Mouse (Mus musculus) liver (tissue): ENCODE results near the gene Zfp560.
"Not testable (repeated sequence)": the region's sequence is repeated elsewhere in the genome, so short reads cannot be mapped to it uniquely, and the experiment has no call there.

ENCODE experiments used
- DNase-seq: peaks from one replicate; pipeline ENCODE4 v3.0.0-alpha.2; 2020; ENCODE audit warnings: mixed read lengths

Zfp560 gene

DNA sequence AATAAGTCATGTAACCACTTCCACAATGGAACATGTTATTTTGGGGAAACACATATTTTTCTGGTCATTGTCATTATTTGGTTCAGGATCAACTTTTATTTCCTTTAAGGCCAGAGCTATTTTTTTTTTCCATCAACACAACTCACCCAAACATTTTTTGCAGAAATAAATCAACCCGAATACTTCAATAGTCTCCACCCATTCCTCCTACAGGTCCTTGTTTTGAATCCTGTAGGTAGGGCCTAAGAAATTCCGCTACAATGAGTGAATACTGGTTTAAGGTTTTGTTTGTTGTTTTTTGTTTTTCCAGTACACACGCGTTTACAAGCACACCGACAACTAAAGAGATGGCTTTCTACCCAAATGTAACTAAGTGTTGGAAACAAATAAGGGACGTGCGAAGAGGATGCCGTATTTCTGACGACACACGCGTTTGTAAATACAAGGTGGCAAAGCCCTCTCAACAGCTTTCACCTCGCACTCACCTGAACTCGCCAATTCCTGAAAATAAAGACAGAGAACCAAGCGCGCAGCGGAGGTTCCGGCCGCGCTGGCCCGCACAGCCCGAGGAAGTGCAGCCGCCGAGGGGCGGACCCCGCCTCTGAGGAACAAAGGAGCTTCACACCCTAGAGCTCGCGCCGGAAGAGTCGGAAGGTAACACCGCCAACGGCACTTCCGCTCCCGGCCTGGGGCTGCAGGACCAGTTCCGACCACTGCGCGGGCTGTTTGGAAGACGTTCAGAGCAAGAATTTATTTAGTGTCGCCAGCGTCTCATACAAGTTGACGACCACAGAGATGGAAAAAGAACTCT, at the start of gene Zfp560:
Zfp560 (minus strand) TSS at position 646 of the 811 bp plus-strand sequence.
- peak; percentile 91 for DNase-seq

DNA sequence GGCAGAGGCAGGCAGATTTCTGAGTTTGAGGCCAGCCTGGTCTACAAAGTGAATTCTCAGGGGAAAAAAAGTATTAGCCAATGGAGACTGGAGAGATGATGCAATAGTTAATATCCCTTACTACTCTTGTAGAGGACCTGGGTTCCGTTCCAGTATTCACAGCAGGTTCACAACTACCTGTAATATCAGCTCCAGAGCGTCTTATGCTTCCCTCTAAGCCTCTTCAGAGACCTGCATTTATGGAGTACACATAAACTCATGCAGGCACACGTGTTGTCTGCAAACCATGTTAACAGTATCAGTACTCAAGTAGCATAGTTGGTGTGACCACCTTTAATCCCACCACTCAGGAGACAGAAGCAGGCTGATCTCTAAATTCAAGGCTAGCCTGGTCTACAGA, 45.0 kb upstream of the Zfp560 start:
- DNase-seq: no peak

DNA sequence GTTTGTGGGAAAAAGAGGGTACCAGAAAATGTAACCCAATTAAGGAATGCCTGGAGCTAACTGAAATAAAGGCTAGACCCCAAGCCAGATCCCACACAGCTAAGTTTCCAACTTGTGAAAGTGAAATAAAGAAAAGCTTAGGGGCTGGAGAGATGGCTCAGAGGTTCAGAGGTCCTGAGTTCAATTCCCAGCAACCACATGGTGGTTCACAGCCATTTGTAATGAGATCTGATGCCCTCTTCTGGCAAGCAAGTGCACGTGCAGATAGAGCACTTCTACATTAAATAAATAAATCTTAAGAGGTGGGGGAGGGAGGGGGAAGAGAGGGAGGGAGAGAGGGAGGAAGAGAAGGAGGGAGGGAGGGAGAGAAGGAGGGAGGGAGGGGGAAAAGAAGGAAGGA, 26.5 kb upstream of the Zfp560 start:
- DNase-seq: no peak

DNA sequence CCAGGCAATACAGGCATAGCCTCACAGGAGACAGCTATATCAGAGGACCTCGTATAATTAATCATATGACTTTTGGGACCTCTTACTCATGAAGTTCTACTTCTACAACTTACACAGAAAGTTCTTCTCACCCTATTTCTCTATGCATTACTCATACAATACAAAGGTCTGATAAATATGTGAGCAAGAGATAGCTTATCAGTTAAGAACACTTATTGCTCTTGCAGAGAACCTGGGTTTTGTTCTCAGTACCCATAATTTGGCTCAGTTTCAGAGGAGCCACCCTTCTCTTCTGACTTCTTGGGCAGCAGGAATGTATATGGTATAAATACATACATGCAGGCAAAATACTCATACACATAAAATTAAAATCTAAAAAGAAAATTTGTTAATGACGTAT, 24.3 kb upstream of the Zfp560 start:
- no peak for DNase-seq

DNA sequence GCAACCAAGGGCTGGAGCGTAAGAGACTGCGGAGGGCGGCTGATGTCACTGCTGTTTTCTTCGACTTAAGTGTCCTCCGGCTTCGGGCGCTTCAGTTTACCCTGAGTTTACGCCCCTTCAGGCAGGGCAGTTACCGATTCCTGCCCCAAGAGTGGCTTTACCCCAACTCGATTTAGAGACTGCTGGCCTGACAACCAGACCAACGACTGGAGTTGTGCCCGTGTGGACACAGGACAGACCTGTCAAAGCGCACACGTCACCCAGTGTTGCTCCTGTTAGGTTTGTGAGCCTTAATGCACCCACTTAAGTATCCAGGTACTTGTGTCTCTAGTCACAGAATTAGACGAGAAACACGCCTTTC, 346 bp upstream of the Zfp560 start:
- DNase-seq: no peak

DNA sequence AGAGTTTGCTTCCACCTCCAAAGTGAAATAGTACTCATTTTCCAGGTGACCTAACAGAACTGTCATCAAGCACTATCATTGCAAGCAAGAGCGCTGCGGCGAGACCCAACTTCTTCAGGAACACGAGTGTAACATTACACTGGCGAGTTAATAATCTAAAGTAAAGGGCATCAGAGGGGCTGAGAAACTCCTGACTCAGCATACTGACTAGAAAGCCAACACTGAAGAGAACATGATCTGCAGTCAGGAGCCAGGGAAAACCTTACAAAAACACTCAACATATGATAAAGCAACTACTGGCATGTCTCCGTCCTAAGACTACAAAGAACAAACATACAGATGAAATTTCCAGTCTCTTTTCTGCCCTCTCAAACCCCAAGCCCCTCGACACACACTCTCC, 1.3 kb downstream of the Zfp560 start:
- DNase-seq: no peak

DNA sequence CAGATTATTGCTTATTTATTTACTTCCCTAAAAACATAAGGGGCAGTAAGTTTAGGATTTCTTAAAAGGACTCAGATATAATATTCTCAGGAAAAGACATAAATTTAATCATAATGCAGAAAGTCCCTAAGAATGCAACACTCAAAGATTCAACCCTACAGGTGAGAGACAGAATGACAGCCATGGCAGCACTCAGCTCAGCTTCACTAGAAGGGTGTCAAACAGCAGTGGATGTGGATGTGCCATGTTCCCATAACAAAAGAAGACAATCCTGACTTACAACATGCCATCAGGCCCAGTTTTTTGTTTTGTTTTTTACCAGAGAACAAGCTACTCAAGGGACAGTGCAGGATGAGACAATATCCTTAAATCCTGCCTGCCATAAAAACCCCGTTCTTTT, 10.3 kb downstream of the Zfp560 start:
- DNase-seq: no peak

DNA sequence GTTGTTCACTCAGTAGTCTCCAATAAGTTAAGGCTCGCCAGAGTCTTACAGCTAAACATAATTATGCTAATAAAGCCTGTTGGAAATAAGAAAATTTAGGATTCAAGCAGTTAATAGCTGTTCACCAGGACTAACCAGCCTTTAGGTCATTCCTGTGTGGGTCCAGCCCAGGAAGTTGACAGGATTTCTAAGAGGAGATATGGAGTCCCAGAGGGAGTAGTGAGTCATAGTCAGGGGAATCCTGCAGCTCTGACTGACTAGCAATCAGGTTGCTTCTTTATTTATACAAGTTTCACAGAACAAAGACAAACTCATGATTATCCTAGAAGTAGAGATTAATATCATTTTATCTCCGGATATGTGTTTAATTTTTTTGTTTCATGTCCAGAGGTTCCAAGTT, 17.7 kb downstream of the Zfp560 start:
- no peak for DNase-seq

DNA sequence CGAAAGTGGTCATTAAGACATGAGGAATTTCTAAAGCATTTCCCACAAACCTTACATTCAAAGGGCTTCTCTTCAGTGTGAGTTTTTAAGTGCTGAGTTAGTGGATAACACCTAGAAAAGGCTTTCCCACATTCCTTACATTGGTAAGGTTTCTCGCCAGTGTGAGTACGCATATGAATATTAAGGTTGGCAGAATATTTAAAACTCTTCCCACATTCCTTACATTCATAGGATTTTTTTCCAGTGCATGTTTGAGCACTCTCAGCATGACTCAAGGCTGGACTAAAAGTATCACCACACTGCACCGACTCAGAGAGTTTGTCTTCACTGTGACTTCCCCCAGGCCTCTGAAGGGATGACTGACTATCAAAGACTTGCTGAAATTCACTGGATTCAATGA, 36.5 kb downstream of the Zfp560 start:
- DNase-seq: no peak

DNA sequence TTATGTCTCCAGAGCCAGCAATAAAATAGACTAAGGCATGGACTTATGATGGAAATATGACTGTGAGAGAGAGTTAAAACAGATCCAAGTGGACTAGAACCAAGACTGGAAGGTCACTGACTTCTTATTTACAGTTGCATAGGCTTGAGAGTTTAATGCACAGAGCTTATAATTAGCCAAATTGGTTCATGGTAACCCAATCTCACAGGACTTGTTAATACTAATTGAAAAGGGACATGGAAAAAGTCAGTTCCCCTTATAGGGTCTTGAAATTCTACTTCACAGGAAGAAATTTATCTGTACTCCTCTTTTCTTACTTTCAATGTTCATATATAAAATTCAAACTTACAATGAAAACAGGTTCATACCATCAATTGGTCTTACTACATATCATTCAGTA, 49.0 kb downstream of the Zfp560 start, which contains the start of gene Olfr18:
Olfr18 (minus strand) TSS at position 101 of the 400 bp plus-strand sequence.
- no peak for DNase-seq

DNA sequence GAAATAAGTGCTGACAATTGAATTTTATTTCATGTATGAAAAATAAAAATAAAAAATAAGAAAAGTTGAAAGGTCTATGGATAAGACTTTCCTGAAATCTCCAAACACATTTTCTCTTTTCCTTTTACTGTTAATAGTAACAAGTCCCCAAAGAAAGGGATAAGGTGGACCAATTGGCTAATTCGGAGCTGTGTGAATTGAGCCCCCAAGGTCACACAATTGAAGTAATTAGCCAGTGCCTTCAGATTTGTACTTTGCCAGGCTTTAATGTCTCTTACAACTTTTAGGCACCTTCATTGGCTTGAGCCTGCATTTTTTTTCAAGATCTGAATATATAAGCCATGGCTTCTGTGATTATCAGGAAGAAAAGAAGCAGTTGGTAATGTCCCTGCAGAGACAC, 86.7 kb downstream of the Zfp560 start, which contains the start of gene Olfr873:
Olfr873 (plus strand) TSS at position 301 of the 400 bp plus-strand sequence.
- no peak for DNase-seq

DNA sequence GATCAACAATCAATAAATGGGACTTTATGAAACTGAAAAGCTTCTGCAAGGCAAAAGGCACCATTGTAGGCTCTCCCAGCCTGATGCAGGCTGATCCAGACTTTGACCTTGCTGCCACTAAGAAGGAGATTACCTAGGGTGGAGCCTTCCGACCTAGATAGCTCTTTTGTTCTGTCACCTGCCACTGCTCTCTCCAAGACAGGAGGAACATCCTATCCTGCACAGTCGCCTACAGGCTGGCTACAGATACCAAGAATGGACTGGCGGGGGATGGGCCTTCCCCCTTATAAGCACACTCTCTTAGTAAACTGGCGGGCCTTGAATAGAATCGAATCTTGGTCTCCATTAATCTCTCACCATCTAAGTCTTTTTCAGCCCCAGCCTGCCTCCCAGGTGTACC, 89.4 kb downstream of the Zfp560 start:
- DNase-seq: not testable (repeated sequence)
